Mouse (Mus musculus) limb, embryonic 14.5 days (tissue): ENCODE measurements around the gene Arhgef12. TPM values are rescaled to one million over a fixed set of nuclear protein-coding genes. Genes with fewer than 3 reads are reported as not detected.

Experiments
- ATAC-seq: fragments of 200-750 bp; cut with Nextera tagmentation; 2 replicates; pipeline ENCODE4 v1.8.0; 2017; ENCODE audit warnings: low read depth, moderate number of reproducible peaks, moderate TSS enrichment; ENCODE audit not compliant: low FRiP score
- DNase-seq: peaks from one replicate; pipeline ENCODE4 v3.0.0-alpha.2; 2015; ENCODE audit warnings: low spot score
- H3K27ac ChIP-seq: fragments of 300-500 bp; sonication (generic); replicated peaks from 2 replicates; pipeline ENCODE4 v1.5.1; 2014; ENCODE audit warnings: low read depth, mild to moderate bottlenecking, low read length, moderate library complexity, mixed read lengths
- H3K27me3 ChIP-seq: fragments of 300-500 bp; sonication (generic); 2 replicates; pipeline ENCODE4 v1.6.1; 2014; ENCODE audit warnings: low read length, mixed read lengths; ENCODE audit not compliant: control insufficient read depth, insufficient read depth
- H3K36me3 ChIP-seq: fragments of 300-500 bp; sonication (generic); 2 replicates; pipeline ENCODE4 v1.6.1; 2014; ENCODE audit warnings: mild to moderate bottlenecking, low read length, moderate library complexity, mixed read lengths; ENCODE audit not compliant: control insufficient read depth, insufficient read depth
- H3K4me1 ChIP-seq: fragments of 300-500 bp; sonication (generic); 2 replicates; pipeline ENCODE4 v1.6.1; 2014; ENCODE audit warnings: antibody characterized with exemption, low read length, mixed read lengths; ENCODE audit not compliant: control insufficient read depth, insufficient read depth
- H3K4me2 ChIP-seq: fragments of 300-500 bp; sonication (generic); replicated peaks from 2 replicates; pipeline ENCODE4 v1.6.1; 2014; ENCODE audit warnings: low read depth, mild to moderate bottlenecking, low read length, moderate library complexity; ENCODE audit not compliant: severe bottlenecking
- H3K4me3 ChIP-seq: fragments of 300-500 bp; sonication (generic); replicated peaks from 2 replicates; pipeline ENCODE4 v1.5.1; 2014; ENCODE audit warnings: low read length
- H3K9ac ChIP-seq: fragments of 300-500 bp; sonication (generic); 2 replicates; pipeline ENCODE4 v1.6.1; 2014; ENCODE audit warnings: mild to moderate bottlenecking, low read depth, low read length, moderate library complexity; ENCODE audit not compliant: severe bottlenecking
- H3K9me3 ChIP-seq: fragments of 300-500 bp; sonication (generic); 2 replicates; pipeline ENCODE4 v1.6.1; 2016; ENCODE audit warnings: low read length; ENCODE audit not compliant: control insufficient read depth
- POLR2A ChIP-seq: fragments of 200-500 bp; IDR thresholded peaks from 2 replicates; pipeline ENCODE4 v1.8.0; 2012; ENCODE audit warnings: inconsistent platforms, mild to moderate bottlenecking, moderate library complexity, borderline replicate concordance; ENCODE audit not compliant: insufficient read depth, insufficient read length; ENCODE audit errors: extremely low read depth
- WGBS: fragments of 180-500 bp; shearing (Covaris S2); extraction: QIAGEN DNeasy Blood & Tissue Kit; methylation state at CpG from one replicate; pipeline ENCODE4 v1.1.7; 2014; 5-methylcytosine and 5-hydroxymethylcytosine counted together
- polyA plus RNA-seq, 2 experiments: library from polyadenylated mRNA; depleted of rRNA in 1 of 2; stranded (reverse) in 1 of 2; unstranded in 1 of 2; fragments of >200 nt; fragmentation: Nextera tagmentation in 1 of 2; extraction: Ambion mirVana in 1 of 2; gene quantifications; 2 replicates each; pipeline versions ENCODE4 v1.2.1 to v1.2.3; 2012 to 2014

The Arhgef12 gene
- 26.1 and 26.9 TPM in 2 replicates for polyA plus RNA-seq (2012; rRNA removed)
- 15.7 and 18.6 TPM in 2 replicates for polyA plus RNA-seq (2014; fragmentation: Nextera tagmentation; extraction: Ambion mirVana)

- no peak for TF ChIP-seq POLR2A
- H3K27me3 ChIP-seq: no peaks in the 10 kb centered on the region
- H3K9ac ChIP-seq: peak within 1 kb of the TSS; percentile 93
- H3K4me2 ChIP-seq: peak within 1 kb of the TSS; percentile 71
- H3K27ac ChIP-seq: peak within 1 kb of the TSS; percentile 93
- peaks cover 12% of the 10 kb centered on the region; the same call in 1 of the 2 replicates for H3K36me3 ChIP-seq
- no peak for ATAC-seq
- peak within 1 kb of the TSS; percentile 92 for H3K4me3 ChIP-seq
- DNase-seq: peak; percentile 79
- peaks cover 22% of the 10 kb centered on the region for H3K4me1 ChIP-seq
- H3K9me3 ChIP-seq: no peaks in the 10 kb centered on the region
- WGBS: 30% methylated on average over 10 of the region's 10 CpGs
Measured at GRCm38 (mm10) chr9:43107187-43107517, at the start of gene Arhgef12. TSS of gene Arhgef12 (minus strand) at chr9:43107239.

DNA sequence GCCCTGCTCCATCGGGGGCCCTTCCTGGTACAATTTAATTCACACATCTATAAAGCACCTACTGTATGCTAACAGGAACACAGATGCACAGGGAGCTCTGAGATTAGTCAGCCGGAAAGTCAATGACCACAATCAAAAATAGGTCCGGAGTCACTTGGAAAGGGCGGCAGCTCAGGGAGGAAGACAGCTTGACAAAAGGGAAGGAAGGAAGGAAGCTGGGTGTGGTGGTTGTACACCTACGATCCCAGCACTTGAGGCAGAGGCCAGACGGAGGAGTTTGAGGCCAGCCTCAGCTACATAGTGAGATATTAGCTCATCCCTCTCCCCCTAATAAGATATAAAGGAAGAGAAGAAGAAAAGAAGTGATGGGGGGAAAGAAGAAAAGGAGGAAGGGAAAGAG, 48.9 kb upstream of the Arhgef12 start:
- DNase-seq (no peak), ATAC-seq (no peak)
- Histone ChIP-seq H3K4me3 (no peak overlapping the region), H3K4me1 (no peaks in the 10 kb centered on the region), H3K27me3 (no peaks in the 10 kb centered on the region), H3K4me2 (no peak overlapping the region), H3K9me3 (no peaks in the 10 kb centered on the region), H3K36me3 (no peaks in the 10 kb centered on the region), H3K27ac (no peak overlapping the region), H3K9ac (no peak overlapping the region)
- 77% methylated on average over 6 of the region's 6 CpGs for WGBS
- TF ChIP-seq POLR2A: no peak

GRCm38 (mm10) chr9:43151779-43152178, 44.7 kb upstream of the Arhgef12 start:
- WGBS: 36% methylated on average over 6 of the region's 6 CpGs
- no peak for DNase-seq
- TF ChIP-seq POLR2A: no peak

GRCm38 (mm10) chr9:43150957-43151356, 43.9 kb upstream of the Arhgef12 start:
- ATAC-seq (no peak), DNase-seq (peak; percentile 60)
- TF ChIP-seq POLR2A: no peak
- Histone ChIP-seq H3K4me2 (no peak overlapping the region), H3K4me1 (no peaks in the 10 kb centered on the region), H3K27ac (no peak overlapping the region), H3K36me3 (no peaks in the 10 kb centered on the region), H3K9me3 (no peaks in the 10 kb centered on the region), H3K27me3 (no peaks in the 10 kb centered on the region), H3K4me3 (no peak overlapping the region), H3K9ac (no peak overlapping the region)
- 57% methylated on average over 9 of the region's 9 CpGs for WGBS

More at GRCm38 (mm10) chr9:43151779-43152178, 44.7 kb upstream of the Arhgef12 start:
- H3K9me3 ChIP-seq: no peaks in the 10 kb centered on the region
- no peak for ATAC-seq
- no peaks in the 10 kb centered on the region for H3K36me3 ChIP-seq
- no peak overlapping the region for H3K27ac ChIP-seq
- H3K4me3 ChIP-seq: no peak overlapping the region
- H3K4me2 ChIP-seq: no peak overlapping the region
- H3K27me3 ChIP-seq: no peaks in the 10 kb centered on the region
- H3K9ac ChIP-seq: no peak overlapping the region
- H3K4me1 ChIP-seq: no peaks in the 10 kb centered on the region

- Histone ChIP-seq H3K4me2 (no peak overlapping the region), H3K9ac (no peak overlapping the region), H3K36me3 (no peaks in the 10 kb centered on the region), H3K4me1 (no peaks in the 10 kb centered on the region), H3K27me3 (no peaks in the 10 kb centered on the region), H3K4me3 (no peak overlapping the region), H3K9me3 (no peaks in the 10 kb centered on the region), H3K27ac (no peak overlapping the region)
- no peak for TF ChIP-seq POLR2A
- 30% methylated on average over 10 of the region's 10 CpGs for WGBS
- DNase-seq (peak; percentile 29), ATAC-seq (no peak)
Measured at GRCm38 (mm10) chr9:43150075-43150474, 43.0 kb upstream of the Arhgef12 start.

- Histone ChIP-seq H3K36me3 (no peaks in the 10 kb centered on the region), H3K9me3 (no peaks in the 10 kb centered on the region), H3K4me2 (no peak overlapping the region), H3K4me3 (no peak overlapping the region), H3K9ac (no peak overlapping the region), H3K27ac (no peak overlapping the region), H3K4me1 (no peaks in the 10 kb centered on the region), H3K27me3 (no peaks in the 10 kb centered on the region)
- TF ChIP-seq POLR2A: no peak
- DNase-seq (no peak), ATAC-seq (no peak)
- 72% methylated on average over 3 of the region's 3 CpGs for WGBS
Measured at GRCm38 (mm10) chr9:43149498-43149897, 42.5 kb upstream of the Arhgef12 start.
